Mouse (Mus musculus) kidney, postnatal 10 days (tissue): ENCODE results near the gene Tex9.
A peak's percentile ranks its signal among the peaks of the same experiment; 100 is the strongest.
"Not testable (repeated sequence)": the region's sequence is repeated elsewhere in the genome, so short reads cannot be mapped to it uniquely, and the experiment has no call there.

Experiments used
- DNase-seq: peaks from one replicate; pipeline ENCODE4 v3.0.0; 2021; ENCODE audit warnings: mixed read lengths

The Tex9 gene

GRCm38 (mm10) chr9:72437822-72438701 is 54.0 kb downstream of the Tex9 start, which contains the start of gene Mns1:
Mns1 (plus strand) TSS chr9:72438011.
- DNase-seq, result peak; percentile 95

GRCm38 (mm10) chr9:72434876-72435275 is 57.1 kb downstream of the Tex9 start:
- no peak for DNase-seq

GRCm38 (mm10) chr9:72427861-72428260 is 64.2 kb downstream of the Tex9 start:
- no peak for DNase-seq

- DNase-seq, result no peak
Measured at GRCm38 (mm10) chr9:72425300-72425850, 66.6 kb downstream of the Tex9 start.

GRCm38 (mm10) chr9:72422753-72423152 is 69.3 kb downstream of the Tex9 start:
- DNase-seq, result no peak

- DNase-seq, result no peak
Measured at GRCm38 (mm10) chr9:72422284-72422683, 69.7 kb downstream of the Tex9 start.

GRCm38 (mm10) chr9:72420490-72420889 is 71.5 kb downstream of the Tex9 start:
- no peak for DNase-seq

GRCm38 (mm10) chr9:72418443-72418842 is 73.6 kb downstream of the Tex9 start:
- no peak for DNase-seq

- no peak for DNase-seq
Measured at GRCm38 (mm10) chr9:72411746-72412145, 80.3 kb downstream of the Tex9 start.

GRCm38 (mm10) chr9:72409381-72410225 is 82.4 kb downstream of the Tex9 start:
- no peak for DNase-seq

- peak; percentile 89 for DNase-seq
Measured at GRCm38 (mm10) chr9:72408131-72408586, 83.9 kb downstream of the Tex9 start.

- DNase-seq, result no peak
Measured at GRCm38 (mm10) chr9:72405882-72406638, 86.0 kb downstream of the Tex9 start.

- DNase-seq, result no peak
Measured at GRCm38 (mm10) chr9:72404934-72405333, 87.1 kb downstream of the Tex9 start.

- DNase-seq, result no peak
Measured at GRCm38 (mm10) chr9:72404446-72404845, 87.6 kb downstream of the Tex9 start.

- DNase-seq, result no peak
Measured at GRCm38 (mm10) chr9:72403421-72403820, 88.6 kb downstream of the Tex9 start.

GRCm38 (mm10) chr9:72401769-72402168 is 90.2 kb downstream of the Tex9 start:
- DNase-seq, result not testable (repeated sequence)
